Mouse (Mus musculus) neural tube, embryonic 13.5 days (tissue): ENCODE results near the gene Them7. TPM values are rescaled to one million over a fixed set of nuclear protein-coding genes. Genes with fewer than 3 reads are reported as not detected.

Source experiments
- ATAC-seq: fragments of 200-750 bp; cut with Nextera tagmentation; 2 replicates; pipeline ENCODE4 v1.8.0; 2017; ENCODE audit warnings: low read depth, mild to moderate bottlenecking, moderate TSS enrichment, moderate library complexity
- H3K27ac ChIP-seq: fragments of 300-500 bp; sonication (generic); replicated peaks from 2 replicates; pipeline ENCODE4 v1.5.1; 2015; ENCODE audit warnings: moderate library complexity, mild to moderate bottlenecking, inconsistent platforms
- H3K27me3 ChIP-seq: fragments of 300-500 bp; sonication (generic); 2 replicates; pipeline ENCODE4 v1.6.1; 2015; ENCODE audit warnings: mild to moderate bottlenecking, inconsistent platforms
- H3K36me3 ChIP-seq: fragments of 300-500 bp; sonication (generic); 2 replicates; pipeline ENCODE4 v1.6.1; 2015; ENCODE audit warnings: mild to moderate bottlenecking, inconsistent platforms
- H3K4me1 ChIP-seq: fragments of 300-500 bp; sonication (generic); replicated peaks from 2 replicates; pipeline ENCODE4 v1.6.1; 2015; ENCODE audit warnings: inconsistent platforms
- H3K4me2 ChIP-seq: fragments of 300-500 bp; sonication (generic); 2 replicates; pipeline ENCODE4 v1.6.1; 2015; ENCODE audit warnings: inconsistent platforms, mild to moderate bottlenecking, moderate library complexity
- H3K4me3 ChIP-seq: fragments of 300-500 bp; sonication (generic); 2 replicates; pipeline ENCODE4 v1.5.1; 2015; ENCODE audit warnings: mild to moderate bottlenecking, inconsistent platforms
- H3K9ac ChIP-seq: fragments of 300-500 bp; sonication (generic); 2 replicates; pipeline ENCODE4 v1.6.1; 2015; ENCODE audit warnings: moderate library complexity, mild to moderate bottlenecking, inconsistent platforms
- H3K9me3 ChIP-seq: fragments of 300-500 bp; sonication (generic); 2 replicates; pipeline ENCODE4 v1.6.1; 2016; ENCODE audit warnings: inconsistent platforms
- WGBS: fragments of 180-500 bp; shearing (Covaris S2); methylation state at CpG from one replicate; pipeline ENCODE4 v1.1.7; 2015; 5-methylcytosine and 5-hydroxymethylcytosine counted together
- polyA plus RNA-seq: library from polyadenylated mRNA; unstranded; fragments of >200 nt; fragmentation: Nextera tagmentation; extraction: Ambion mirVana; gene quantifications from 2 replicates; pipeline ENCODE4 v1.2.1, GENCODE M21; 2015

The Them7 gene
- not detected in 2 replicates for polyA plus RNA-seq

GRCm38 (mm10) chr2:105224134-105224986 is at the start of gene Them7:
Gene Them7, plus strand, starts transcription at chr2:105224320.
- 0 out of 2 replicates have a peak within 1 kb of the TSS, but pooled peaks have one; percentile 43 for H3K9ac ChIP-seq
- H3K36me3 ChIP-seq, result no peaks in the 10 kb centered on the region
- ATAC-seq, result no peak
- no peak within 1 kb of the TSS for H3K27ac ChIP-seq
- H3K9me3 ChIP-seq, result no peaks in the 10 kb centered on the region
- H3K27me3 ChIP-seq, result peaks cover 53% of the 10 kb centered on the region
- peaks cover 11% of the 10 kb centered on the region for H3K4me1 ChIP-seq
- H3K4me2 ChIP-seq, result peak within 1 kb of the TSS; percentile 65
- 3% methylated on average over 38 of the region's 38 CpGs for WGBS
- peak within 1 kb of the TSS; percentile 34 for H3K4me3 ChIP-seq

- Histone ChIP-seq H3K27me3 (no peaks in the 10 kb centered on the region), H3K9me3 (no peaks in the 10 kb centered on the region; the same call in 1 of the 2 replicates)
- 88% methylated on average over 12 of the region's 12 CpGs for WGBS
These were observed 45.2 kb upstream of the Them7 start for GRCm38 (mm10) chr2:105178871-105179270.

GRCm38 (mm10) chr2:105182501-105182900 is 41.6 kb upstream of the Them7 start:
- Histone ChIP-seq H3K4me3 (no peak overlapping the region), H3K27ac (no peak overlapping the region), H3K4me2 (no peak overlapping the region), H3K4me1 (no peaks in the 10 kb centered on the region), H3K9me3 (no peaks in the 10 kb centered on the region; the same call in 1 of the 2 replicates), H3K27me3 (no peaks in the 10 kb centered on the region), H3K9ac (no peak overlapping the region), H3K36me3 (no peaks in the 10 kb centered on the region)
- no peak for ATAC-seq
- 33% methylated on average over 6 of the region's 6 CpGs for WGBS

More at GRCm38 (mm10) chr2:105178871-105179270, 45.2 kb upstream of the Them7 start:
- H3K4me3 ChIP-seq, result no peak overlapping the region
- no peaks in the 10 kb centered on the region for H3K36me3 ChIP-seq
- no peak overlapping the region for H3K9ac ChIP-seq
- no peak for ATAC-seq
- no peaks in the 10 kb centered on the region for H3K4me1 ChIP-seq
- H3K27ac ChIP-seq, result no peak overlapping the region
- H3K4me2 ChIP-seq, result no peak overlapping the region

- Histone ChIP-seq H3K4me2 (no peak overlapping the region), H3K9me3 (no peaks in the 10 kb centered on the region; the same call in 1 of the 2 replicates), H3K4me3 (no peak overlapping the region), H3K4me1 (no peaks in the 10 kb centered on the region), H3K9ac (no peak overlapping the region), H3K36me3 (no peaks in the 10 kb centered on the region), H3K27me3 (no peaks in the 10 kb centered on the region), H3K27ac (no peak overlapping the region)
- no peak for ATAC-seq
- 92% methylated on average over 3 of the region's 3 CpGs for WGBS
These were observed 39.0 kb upstream of the Them7 start for GRCm38 (mm10) chr2:105185140-105185539.

GRCm38 (mm10) chr2:105185768-105186529 is 38.2 kb upstream of the Them7 start:
- no peak overlapping the region for H3K4me2 ChIP-seq
- 81% methylated on average over 13 of the region's 13 CpGs for WGBS
- no peaks in the 10 kb centered on the region for H3K9me3 ChIP-seq
- H3K27ac ChIP-seq, result no peak overlapping the region
- ATAC-seq, result no peak
- H3K36me3 ChIP-seq, result no peaks in the 10 kb centered on the region
- no peaks in the 10 kb centered on the region for H3K4me1 ChIP-seq
- H3K27me3 ChIP-seq, result no peaks in the 10 kb centered on the region
- H3K4me3 ChIP-seq, result no peak overlapping the region
- no peak overlapping the region for H3K9ac ChIP-seq

- H3K9me3 ChIP-seq, result no peaks in the 10 kb centered on the region
- H3K9ac ChIP-seq, result no peak overlapping the region
- 81% methylated on average over 5 of the region's 5 CpGs for WGBS
- H3K27me3 ChIP-seq, result no peaks in the 10 kb centered on the region
- no peak overlapping the region for H3K4me3 ChIP-seq
- H3K27ac ChIP-seq, result no peak overlapping the region
- H3K4me1 ChIP-seq, result no peaks in the 10 kb centered on the region
- no peak for ATAC-seq
- H3K4me2 ChIP-seq, result no peak overlapping the region
- H3K36me3 ChIP-seq, result no peaks in the 10 kb centered on the region
These were observed 37.5 kb upstream of the Them7 start for GRCm38 (mm10) chr2:105186591-105186990.

- H3K27ac ChIP-seq, result no peak overlapping the region
- no peak overlapping the region for H3K4me3 ChIP-seq
- H3K27me3 ChIP-seq, result no peaks in the 10 kb centered on the region
- no peak overlapping the region for H3K9ac ChIP-seq
- no peaks in the 10 kb centered on the region for H3K9me3 ChIP-seq
- H3K4me2 ChIP-seq, result no peak overlapping the region
- no peaks in the 10 kb centered on the region for H3K36me3 ChIP-seq
- 83% methylated on average over 10 of the region's 10 CpGs for WGBS
- no peaks in the 10 kb centered on the region for H3K4me1 ChIP-seq
- no peak for ATAC-seq
These were observed 35.9 kb upstream of the Them7 start for GRCm38 (mm10) chr2:105188182-105188581.

- 27% methylated on average over 5 of the region's 5 CpGs for WGBS
- Histone ChIP-seq H3K27ac (no peak overlapping the region), H3K27me3 (no peaks in the 10 kb centered on the region), H3K9ac (no peak overlapping the region), H3K4me2 (no peak overlapping the region), H3K4me1 (no peaks in the 10 kb centered on the region), H3K4me3 (no peak overlapping the region), H3K9me3 (no peaks in the 10 kb centered on the region), H3K36me3 (no peaks in the 10 kb centered on the region)
- ATAC-seq, result no peak
These were observed 34.8 kb upstream of the Them7 start for GRCm38 (mm10) chr2:105189352-105189751.

- Histone ChIP-seq H3K4me3 (no peak overlapping the region), H3K4me2 (no peak overlapping the region), H3K27ac (no peak overlapping the region), H3K4me1 (0 out of 2 replicates have a peak, but pooled peaks cover 3% of the 10 kb centered on the region), H3K9ac (no peak overlapping the region), H3K27me3 (no peaks in the 10 kb centered on the region), H3K36me3 (no peaks in the 10 kb centered on the region), H3K9me3 (no peaks in the 10 kb centered on the region)
- 27% methylated on average over 8 of the region's 8 CpGs for WGBS
- ATAC-seq, result no peak
These were observed 24.0 kb upstream of the Them7 start for GRCm38 (mm10) chr2:105200152-105200551.

- Histone ChIP-seq H3K9ac (no peak overlapping the region), H3K4me2 (no peak overlapping the region), H3K27me3 (no peaks in the 10 kb centered on the region), H3K27ac (no peak overlapping the region), H3K4me3 (no peak overlapping the region), H3K36me3 (no peaks in the 10 kb centered on the region), H3K4me1 (no peaks in the 10 kb centered on the region), H3K9me3 (no peaks in the 10 kb centered on the region)
- no peak for ATAC-seq
- WGBS, result 69% methylated on average over 9 of the region's 9 CpGs
These were observed 17.5 kb upstream of the Them7 start for GRCm38 (mm10) chr2:105206563-105207174.

GRCm38 (mm10) chr2:105212839-105213238 is 11.3 kb upstream of the Them7 start:
- 84% methylated on average over 7 of the region's 7 CpGs for WGBS
- Histone ChIP-seq H3K9me3 (no peaks in the 10 kb centered on the region), H3K27me3 (no peaks in the 10 kb centered on the region), H3K4me2 (no peak overlapping the region), H3K9ac (no peak overlapping the region), H3K27ac (no peak overlapping the region), H3K36me3 (no peaks in the 10 kb centered on the region), H3K4me1 (no peaks in the 10 kb centered on the region), H3K4me3 (no peak overlapping the region)
- ATAC-seq, result no peak

- H3K4me2 ChIP-seq, result no peak overlapping the region
- no peaks in the 10 kb centered on the region for H3K4me1 ChIP-seq
- no peak overlapping the region for H3K9ac ChIP-seq
- H3K4me3 ChIP-seq, result no peak overlapping the region
- WGBS, result 36% methylated on average over 8 of the region's 8 CpGs
- H3K27me3 ChIP-seq, result no peaks in the 10 kb centered on the region
- H3K27ac ChIP-seq, result no peak overlapping the region
- ATAC-seq, result no peak
- no peaks in the 10 kb centered on the region for H3K9me3 ChIP-seq
- no peaks in the 10 kb centered on the region for H3K36me3 ChIP-seq
These were observed 8.2 kb upstream of the Them7 start for GRCm38 (mm10) chr2:105215914-105216313.
